Comparison of ENCODE assay signal across 12 mouse cellular contexts in the genomic region with DNA sequence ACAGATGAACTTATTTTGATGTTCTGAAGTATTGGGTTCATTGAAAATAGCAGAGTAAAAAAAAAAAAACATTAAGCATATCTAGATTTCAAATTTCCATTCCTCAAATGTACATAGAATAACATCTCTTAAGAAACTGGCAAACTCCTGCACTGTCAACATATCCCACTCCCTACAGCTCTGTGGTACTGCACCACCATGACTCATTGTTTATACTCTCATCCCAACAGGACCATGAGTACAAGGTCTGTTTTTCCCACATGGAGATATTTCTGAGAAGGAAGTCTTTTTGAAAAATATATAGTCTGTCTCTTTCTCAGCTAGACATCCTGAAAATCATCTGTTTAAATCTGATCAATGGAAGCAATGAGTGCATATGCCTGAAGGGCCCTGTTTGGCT.
"Had no signal": no experiment of that assay in that cellular context is flagged by ENCODE, and none has a peak within 500 bp of the region (broad histone marks: within the 10 kb centered on the region; RNA-seq: fewer than 3 reads in every experiment).

No protein-coding gene starts in this region.

- DNase-seq: gastrocnemius, adult 2 months; gastrocnemius, postnatal 10 days; gastrocnemius, postnatal 25 days; heart, adult 18-20 months; heart, postnatal 10 days; kidney, adult 11 months; kidney, adult 2 months; kidney, adult 9 months; kidney, postnatal 14 days; kidney, postnatal 36 days; layer of hippocampus, postnatal 36 days; left cerebral cortex, postnatal 4 days had no signal
